Mouse (Mus musculus) frontal cortex, adult 2 months (tissue): Measurements from ENCODE around the gene Gpr21. TPM values are rescaled to one million over a fixed set of nuclear protein-coding genes. Genes with fewer than 3 reads are reported as not detected.
"Not testable (repeated sequence)": the region's sequence is repeated elsewhere in the genome, so short reads cannot be mapped to it uniquely, and the experiment has no call there.

Experiments used
- DNase-seq, 2 experiments: peaks; one replicate each; pipeline ENCODE4 v3.0.0; 2022; ENCODE audit warnings: low spot score in 1 of 2; ENCODE audit errors: extremely low spot score in 1 of 2
- polyA plus RNA-seq: library from polyadenylated mRNA; depleted of rRNA; stranded (reverse); fragments of >200 nt; gene quantifications from 2 replicates; pipeline ENCODE4 v1.2.3, GENCODE M21; 2012; rRNA removed

Gpr21 gene
- polyA plus RNA-seq: 2.8 and 3.9 TPM in 2 replicates

GRCm38 (mm10) chr2:37516030-37516710, at the start of gene Gpr21:
Gene Gpr21, plus strand, starts transcription at chr2:37516332.
- peak in 1 of 2 experiments; percentile 9 for DNase-seq

- no peak for DNase-seq
Observed at GRCm38 (mm10) chr2:37479559-37479958, 36.6 kb upstream of the Gpr21 start.

GRCm38 (mm10) chr2:37480039-37480438, 36.1 kb upstream of the Gpr21 start:
- DNase-seq: no peak

- DNase-seq: no peak
Observed at GRCm38 (mm10) chr2:37484165-37484564, 32.0 kb upstream of the Gpr21 start.

GRCm38 (mm10) chr2:37485370-37485769, 30.8 kb upstream of the Gpr21 start:
- peak in 1 of 2 experiments; percentile 78 for DNase-seq

- DNase-seq: no peak
Observed at GRCm38 (mm10) chr2:37486408-37486807, 29.7 kb upstream of the Gpr21 start.

- DNase-seq: no peak
Observed at GRCm38 (mm10) chr2:37488956-37489355, 27.2 kb upstream of the Gpr21 start.

GRCm38 (mm10) chr2:37497321-37497720, 18.8 kb upstream of the Gpr21 start:
- no peak for DNase-seq

DNA sequence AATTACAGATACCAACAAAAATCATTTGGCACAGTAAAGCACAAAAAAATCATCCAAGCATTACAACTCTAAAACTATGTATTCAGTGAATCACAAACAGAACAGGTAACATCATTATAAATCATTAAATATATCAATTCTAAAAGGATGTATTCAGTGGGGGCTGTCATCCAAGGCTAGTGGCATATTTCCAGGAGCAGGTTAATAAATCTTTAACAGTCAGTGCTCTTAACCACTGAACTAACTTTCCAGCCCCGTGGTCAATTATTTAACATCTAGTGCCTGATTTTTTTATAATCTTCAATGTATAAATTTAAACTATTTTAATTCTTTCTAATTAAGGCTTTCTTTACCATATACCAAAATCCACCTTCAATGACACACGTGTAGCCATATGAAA, 10.3 kb upstream of the Gpr21 start:
- DNase-seq: not testable (repeated sequence)

GRCm38 (mm10) chr2:37511134-37511901, 4.8 kb upstream of the Gpr21 start:
- DNase-seq: no peak

GRCm38 (mm10) chr2:37516922-37517462, 860 bp downstream of the Gpr21 start:
- DNase-seq: peak in 1 of 2 experiments; percentile 36

DNA sequence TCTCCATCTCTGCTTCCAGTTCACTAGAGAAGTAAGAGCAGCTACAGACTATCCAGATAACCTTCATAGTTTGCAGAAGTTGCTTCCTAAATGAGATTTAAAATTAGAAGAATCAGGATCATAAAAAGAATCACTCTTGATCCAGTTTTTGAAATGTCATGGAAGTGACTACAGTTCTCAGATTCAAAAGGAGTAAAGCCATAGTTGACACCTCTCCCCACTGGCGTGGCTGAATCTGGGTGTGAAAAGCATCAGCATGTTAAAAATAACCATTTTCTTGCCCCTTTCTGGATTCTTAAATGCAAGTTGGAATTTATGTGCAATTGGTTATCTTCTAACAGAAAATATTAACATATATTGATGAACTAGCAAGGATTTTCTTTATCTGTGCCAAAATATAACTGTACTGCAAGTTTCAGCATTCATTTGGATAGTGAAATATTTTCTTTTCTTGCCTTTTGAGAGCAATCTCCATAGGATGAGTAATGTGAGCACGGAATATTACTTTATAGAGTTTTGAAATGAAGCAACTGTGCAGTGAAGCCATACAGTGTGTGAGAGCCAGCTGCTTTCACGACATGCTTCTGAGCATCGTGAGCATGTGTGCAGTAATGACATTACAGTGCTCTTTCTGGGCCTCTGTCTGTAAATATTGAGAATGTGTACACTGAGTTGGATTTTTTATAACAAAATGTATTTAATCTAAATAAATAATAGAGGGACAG, 2.6 kb downstream of the Gpr21 start:
- DNase-seq: peak in 1 of 2 experiments; percentile 44

DNA sequence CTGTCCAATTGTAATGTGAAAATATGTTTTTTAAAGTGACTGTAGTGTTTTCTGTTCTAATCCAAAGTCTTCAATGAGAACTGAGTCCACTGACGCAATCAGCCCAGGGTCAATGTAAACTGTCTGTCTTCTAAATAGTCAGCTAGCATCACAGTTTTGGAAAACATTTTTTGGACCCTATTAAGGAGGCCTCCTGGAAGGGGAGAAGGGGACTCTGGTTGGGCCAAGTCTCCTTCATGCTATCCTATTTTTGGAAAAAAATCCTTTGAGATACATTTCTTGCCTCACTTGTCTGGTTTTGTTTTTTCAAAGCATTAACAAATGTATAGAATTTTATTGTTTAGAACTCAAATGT, 3.1 kb downstream of the Gpr21 start:
- no peak for DNase-seq

- no peak for DNase-seq
Observed at GRCm38 (mm10) chr2:37527587-37527986, 11.5 kb downstream of the Gpr21 start.

DNA sequence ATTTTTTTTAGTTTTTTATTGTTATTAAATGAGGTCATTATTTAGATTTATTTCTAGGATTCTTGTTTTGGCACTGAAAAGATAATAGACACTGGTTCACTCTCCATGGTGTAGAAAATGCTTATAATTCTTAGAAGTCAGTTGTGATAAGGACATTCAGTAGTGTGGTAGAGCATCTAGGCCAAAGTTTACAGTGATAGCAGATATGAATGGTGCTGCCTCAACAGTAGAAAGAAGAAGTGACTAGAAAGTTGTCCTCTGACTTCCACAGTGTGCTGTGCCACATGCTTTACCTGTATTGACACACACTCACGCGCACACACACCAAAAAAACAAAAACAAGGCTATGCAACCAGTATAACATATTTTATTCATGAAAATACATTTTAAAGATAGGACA, 13.3 kb downstream of the Gpr21 start:
- DNase-seq: no peak

- no peak for DNase-seq
Observed at GRCm38 (mm10) chr2:37530766-37531165, 14.6 kb downstream of the Gpr21 start.

DNA sequence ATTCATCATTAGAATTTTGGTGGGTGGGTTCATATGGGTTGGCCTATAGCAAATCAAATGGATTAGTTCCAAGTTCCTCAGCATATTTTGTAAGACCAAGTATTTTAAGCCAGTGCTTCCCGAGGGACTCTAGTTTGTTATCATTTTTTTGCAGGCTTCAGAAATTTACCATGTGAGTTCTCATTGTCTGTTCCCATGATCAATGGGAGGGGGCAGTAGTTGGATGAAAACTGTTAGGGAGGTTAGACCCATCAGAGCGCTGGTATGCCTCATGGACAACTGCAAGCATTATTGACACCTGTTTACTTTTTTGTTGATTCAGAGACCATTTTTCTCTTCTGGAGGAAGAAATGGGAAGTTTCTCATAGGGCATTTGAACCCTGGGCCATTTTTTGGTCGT, 15.5 kb downstream of the Gpr21 start:
- DNase-seq: no peak

DNA sequence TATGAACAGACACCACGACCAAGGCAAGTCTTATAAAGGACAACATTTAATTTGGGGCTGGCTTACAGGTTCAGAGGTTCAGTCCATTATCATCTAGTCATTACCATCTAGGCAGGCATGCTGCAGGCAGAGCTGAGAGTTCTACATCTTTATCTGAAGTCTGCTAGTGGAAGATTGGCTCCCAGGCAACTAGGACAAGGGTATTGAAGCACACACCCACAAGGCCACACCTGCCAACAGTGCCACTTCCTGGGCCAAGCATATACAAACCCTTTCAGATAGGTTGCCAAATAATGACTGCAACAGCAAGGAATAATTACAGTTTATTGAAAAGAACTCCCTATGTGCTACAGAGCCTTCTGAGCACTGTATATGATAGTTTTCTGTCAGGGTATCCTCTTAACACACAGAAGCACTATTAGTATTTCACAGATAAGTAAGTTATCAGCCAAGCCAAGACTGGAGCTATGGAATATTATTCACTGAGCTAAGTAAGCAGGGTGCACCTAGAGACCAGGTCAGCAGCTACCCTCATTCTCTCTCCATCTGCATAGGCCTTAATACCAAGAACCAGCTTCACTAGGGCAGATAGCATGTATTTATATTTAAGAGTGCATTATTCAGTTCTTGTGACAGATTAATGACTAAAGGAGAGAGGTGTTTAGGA, 33.3 kb downstream of the Gpr21 start:
- DNase-seq: no peak

DNA sequence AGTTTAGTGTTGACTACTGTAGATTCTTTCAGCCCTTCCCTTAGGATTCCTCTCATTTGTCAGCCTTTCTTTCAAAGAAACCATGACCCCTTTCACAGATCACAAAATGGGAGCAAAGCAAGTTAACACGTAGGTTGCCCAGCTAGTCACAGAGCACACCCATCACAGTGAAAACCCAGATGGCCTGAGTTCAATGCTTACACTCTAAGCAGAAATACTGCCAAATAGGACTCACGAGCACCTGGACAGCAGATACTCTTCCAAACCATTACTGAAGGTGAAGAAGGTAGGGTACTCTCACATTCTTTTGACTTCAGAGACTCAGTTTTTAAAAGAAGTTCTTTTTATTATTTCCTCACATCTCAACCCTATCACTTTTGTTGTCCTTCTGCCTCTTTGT, 40.2 kb downstream of the Gpr21 start:
- no peak for DNase-seq

DNA sequence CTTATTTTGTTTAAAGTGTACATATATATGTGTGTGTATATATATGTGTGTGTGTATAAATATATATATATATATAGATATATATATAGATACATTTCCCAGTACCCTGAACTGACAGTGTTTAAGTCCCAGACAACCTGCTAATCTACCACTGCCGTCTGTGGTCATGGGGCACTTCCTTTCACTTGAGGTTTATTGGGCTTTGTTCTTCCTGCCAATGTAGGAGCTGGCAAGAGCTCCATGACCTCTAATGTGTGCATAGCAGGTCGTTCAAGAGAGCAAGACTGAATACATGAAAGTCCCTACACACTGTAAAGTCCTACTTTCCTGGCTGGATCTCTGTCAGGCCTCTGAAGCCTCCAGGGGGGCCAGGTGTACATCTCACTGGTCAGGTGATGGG, 49.4 kb downstream of the Gpr21 start:
- no peak for DNase-seq

DNA sequence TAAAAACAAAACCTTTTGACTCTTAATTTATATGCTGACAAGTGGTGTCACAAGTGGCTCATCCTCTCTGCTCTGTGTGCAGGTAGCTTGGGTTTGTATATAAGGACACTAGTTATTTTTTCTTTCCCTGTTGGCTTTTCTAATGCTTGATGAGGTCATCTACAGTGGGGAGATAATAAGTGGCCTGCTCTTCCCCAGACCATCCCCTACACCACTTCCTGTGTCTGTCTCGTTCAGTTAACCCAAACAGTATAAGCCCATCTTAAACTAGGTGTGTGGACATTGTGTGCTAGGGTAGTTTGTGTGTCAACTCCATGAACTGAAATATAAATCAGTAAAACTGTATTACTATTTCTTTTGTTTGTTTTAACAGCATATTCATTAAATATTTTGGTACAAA, 49.9 kb downstream of the Gpr21 start:
- no peak for DNase-seq
